Mouse (Mus musculus) ES-E14 (cell line): Measurements from ENCODE around the gene Dnajc7.

Experiments
- CHD2 ChIP-seq: IDR thresholded peaks from 2 replicates; pipeline ENCODE4 v1.6.1; 2014; ENCODE audit warnings: mild to moderate bottlenecking, low read depth, low read length, inconsistent platforms
- HCFC1 ChIP-seq: IDR thresholded peaks from 2 replicates; pipeline ENCODE4 v1.6.1; 2012; ENCODE audit warnings: low read length, inconsistent platforms, borderline replicate concordance; ENCODE audit not compliant: insufficient read depth
- MAFK ChIP-seq: IDR thresholded peaks from 2 replicates; pipeline ENCODE4 v1.6.1; 2014; ENCODE audit warnings: mild to moderate bottlenecking, low read depth, low read length, inconsistent platforms; ENCODE audit not compliant: insufficient read depth
- ZC3H11A ChIP-seq: IDR thresholded peaks from 2 replicates; pipeline ENCODE4 v1.6.1; 2012; ENCODE audit warnings: low read depth, mild to moderate bottlenecking, inconsistent platforms, low read length, borderline replicate concordance

DNA sequence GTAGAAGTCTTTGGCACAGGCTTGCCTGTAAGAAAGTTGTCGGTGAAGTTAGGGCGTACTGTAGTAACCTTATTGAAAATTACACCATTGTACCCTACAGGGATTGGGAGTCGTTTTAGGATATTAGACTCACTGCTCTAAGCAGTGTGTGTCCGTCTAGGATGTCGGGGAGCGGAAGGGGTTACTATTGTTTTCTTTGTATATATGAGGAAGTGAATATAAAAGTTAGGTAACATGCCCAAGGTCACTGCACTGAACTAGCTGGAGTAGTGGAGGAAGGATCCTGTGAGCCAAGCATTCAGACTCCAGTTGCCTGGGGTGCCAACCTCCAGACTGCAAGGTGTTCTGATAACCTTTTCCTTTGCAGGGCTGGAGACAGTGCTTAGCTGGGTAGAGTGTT is 73.0 kb downstream of the Dnajc7 start:
- no peak for TF ChIP-seq ZC3H11A
- no peak for TF ChIP-seq HCFC1
- no peak for TF ChIP-seq CHD2
- no peak for TF ChIP-seq MAFK
